Mouse (Mus musculus): ENCODE measurements around the gene Tcp11. TPM values are rescaled to one million over a fixed set of nuclear protein-coding genes. Genes with fewer than 3 reads are reported as not detected.
A peak's percentile ranks its signal among the peaks of the same experiment; 100 is the strongest.

The Tcp11 gene
- polyA plus RNA-seq, 1 experiment = 0.29 TPM

GRCm38 (mm10) chr17:28048425-28048824 lies 32.0 kb downstream of the Tcp11 start:
- Histone ChIP-seq H3K27ac (ENCODE audit: insufficient read depth, low read depth, low read length) (no peak overlapping the region), H3K27me3 (ENCODE audit: control insufficient read depth, insufficient read depth, low read length) (no peaks in the 10 kb centered on the region), H3K4me1 (ENCODE audit: control insufficient read depth, insufficient read depth, insufficient read length, low read length) (no peaks in the 10 kb centered on the region), H3K36me3 (ENCODE audit: control insufficient read depth, insufficient read depth, low read length) (peaks cover 33% of the 10 kb centered on the region), H3K4me3 (ENCODE audit: low read depth, low read length) (no peak overlapping the region)
- 55% methylated on average over 4 of the region's 4 CpGs for WGBS
- TF ChIP-seq POLR2A (IDR thresholded peaks at IDR 0.05; ENCODE audit: low read depth, low read length) (no peak), CTCF (IDR thresholded peaks at IDR 0.05; ENCODE audit: extremely low read depth, insufficient read length, insufficient replicate concordance, low read depth, low read length) (peak; percentile 62; the same call in 1 of the 2 replicates)

GRCm38 (mm10) chr17:28047520-28047919 lies 32.9 kb downstream of the Tcp11 start:
- H3K36me3 ChIP-seq (ENCODE audit: control insufficient read depth, insufficient read depth, low read length) = peaks cover 34% of the 10 kb centered on the region
- H3K27me3 ChIP-seq (ENCODE audit: control insufficient read depth, insufficient read depth, low read length) = no peaks in the 10 kb centered on the region
- H3K27ac ChIP-seq (ENCODE audit: insufficient read depth, low read depth, low read length) = no peak overlapping the region
- no peak for TF ChIP-seq POLR2A (IDR thresholded peaks at IDR 0.05; ENCODE audit: low read depth, low read length)
- no peak for TF ChIP-seq CTCF (IDR thresholded peaks at IDR 0.05; ENCODE audit: extremely low read depth, insufficient read length, insufficient replicate concordance, low read depth, low read length)
- no peak overlapping the region for H3K4me3 ChIP-seq (ENCODE audit: low read depth, low read length)
- WGBS = 85% methylated on average over 5 of the region's 5 CpGs
- no peaks in the 10 kb centered on the region for H3K4me1 ChIP-seq (ENCODE audit: control insufficient read depth, insufficient read depth, insufficient read length, low read length)

GRCm38 (mm10) chr17:28047017-28047416 lies 33.4 kb downstream of the Tcp11 start:
- Histone ChIP-seq H3K27ac (ENCODE audit: insufficient read depth, low read depth, low read length) (no peak overlapping the region), H3K36me3 (ENCODE audit: control insufficient read depth, insufficient read depth, low read length) (peaks cover 34% of the 10 kb centered on the region), H3K4me3 (ENCODE audit: low read depth, low read length) (no peak overlapping the region), H3K27me3 (ENCODE audit: control insufficient read depth, insufficient read depth, low read length) (no peaks in the 10 kb centered on the region), H3K4me1 (ENCODE audit: control insufficient read depth, insufficient read depth, insufficient read length, low read length) (no peaks in the 10 kb centered on the region)
- WGBS = 97% methylated on average over 5 of the region's 5 CpGs
- no peak for TF ChIP-seq CTCF (IDR thresholded peaks at IDR 0.05; ENCODE audit: extremely low read depth, insufficient read length, insufficient replicate concordance, low read depth, low read length)
- no peak for TF ChIP-seq POLR2A (IDR thresholded peaks at IDR 0.05; ENCODE audit: low read depth, low read length)

- Histone ChIP-seq H3K27ac (ENCODE audit: insufficient read depth, low read depth, low read length) (no peak overlapping the region), H3K4me3 (ENCODE audit: low read depth, low read length) (no peak overlapping the region), H3K36me3 (ENCODE audit: control insufficient read depth, insufficient read depth, low read length) (peaks cover 42% of the 10 kb centered on the region), H3K27me3 (ENCODE audit: control insufficient read depth, insufficient read depth, low read length) (no peaks in the 10 kb centered on the region), H3K4me1 (ENCODE audit: control insufficient read depth, insufficient read depth, insufficient read length, low read length) (no peaks in the 10 kb centered on the region)
- 83% methylated on average over 23 of the region's 23 CpGs for WGBS
- TF ChIP-seq CTCF (IDR thresholded peaks at IDR 0.05; ENCODE audit: extremely low read depth, insufficient read length, insufficient replicate concordance, low read depth, low read length) = no peak
- TF ChIP-seq POLR2A (IDR thresholded peaks at IDR 0.05; ENCODE audit: low read depth, low read length) = no peak
These were observed 38.1 kb downstream of the Tcp11 start for GRCm38 (mm10) chr17:28042299-28042771.

- 95% methylated on average over 13 of the region's 13 CpGs for WGBS
- TF ChIP-seq POLR2A (IDR thresholded peaks at IDR 0.05; ENCODE audit: low read depth, low read length) (no peak), CTCF (IDR thresholded peaks at IDR 0.05; ENCODE audit: extremely low read depth, insufficient read length, insufficient replicate concordance, low read depth, low read length) (no peak)
These were observed 39.1 kb downstream of the Tcp11 start for GRCm38 (mm10) chr17:28041298-28041697.

GRCm38 (mm10) chr17:28040620-28041019 lies 39.8 kb downstream of the Tcp11 start:
- Histone ChIP-seq H3K4me1 (ENCODE audit: control insufficient read depth, insufficient read depth, insufficient read length, low read length) (no peaks in the 10 kb centered on the region), H3K36me3 (ENCODE audit: control insufficient read depth, insufficient read depth, low read length) (peaks cover 42% of the 10 kb centered on the region), H3K27me3 (ENCODE audit: control insufficient read depth, insufficient read depth, low read length) (no peaks in the 10 kb centered on the region), H3K27ac (ENCODE audit: insufficient read depth, low read depth, low read length) (no peak overlapping the region), H3K4me3 (ENCODE audit: low read depth, low read length) (no peak overlapping the region)
- TF ChIP-seq CTCF (IDR thresholded peaks at IDR 0.05; ENCODE audit: extremely low read depth, insufficient read length, insufficient replicate concordance, low read depth, low read length) (no peak), POLR2A (IDR thresholded peaks at IDR 0.05; ENCODE audit: low read depth, low read length) (no peak)
- 79% methylated on average over 16 of the region's 16 CpGs for WGBS

More at GRCm38 (mm10) chr17:28041298-28041697, 39.1 kb downstream of the Tcp11 start:
- no peaks in the 10 kb centered on the region for H3K4me1 ChIP-seq (ENCODE audit: control insufficient read depth, insufficient read depth, insufficient read length, low read length)
- no peak overlapping the region for H3K4me3 ChIP-seq (ENCODE audit: low read depth, low read length)
- H3K27me3 ChIP-seq (ENCODE audit: control insufficient read depth, insufficient read depth, low read length) = no peaks in the 10 kb centered on the region
- H3K27ac ChIP-seq (ENCODE audit: insufficient read depth, low read depth, low read length) = no peak overlapping the region
- peaks cover 39% of the 10 kb centered on the region for H3K36me3 ChIP-seq (ENCODE audit: control insufficient read depth, insufficient read depth, low read length)

GRCm38 (mm10) chr17:28036813-28037756 lies 43.4 kb downstream of the Tcp11 start:
- H3K27me3 ChIP-seq (ENCODE audit: control insufficient read depth, insufficient read depth, low read length) = no peaks in the 10 kb centered on the region
- peaks cover 2% of the 10 kb centered on the region; the same call in 1 of the 2 replicates for H3K4me1 ChIP-seq (ENCODE audit: control insufficient read depth, insufficient read depth, insufficient read length, low read length)
- no peak for TF ChIP-seq POLR2A (IDR thresholded peaks at IDR 0.05; ENCODE audit: low read depth, low read length)
- no peak for TF ChIP-seq CTCF (IDR thresholded peaks at IDR 0.05; ENCODE audit: extremely low read depth, insufficient read length, insufficient replicate concordance, low read depth, low read length)
- no peak overlapping the region for H3K4me3 ChIP-seq (ENCODE audit: low read depth, low read length)
- peaks cover 30% of the 10 kb centered on the region for H3K36me3 ChIP-seq (ENCODE audit: control insufficient read depth, insufficient read depth, low read length)
- 88% methylated on average over 14 of the region's 14 CpGs for WGBS
- no peak overlapping the region for H3K27ac ChIP-seq (ENCODE audit: insufficient read depth, low read depth, low read length)

Data from small intestine, adult 2 months (tissue).